Mouse (Mus musculus): ENCODE results near the gene Epha8. TPM values are rescaled to one million over a fixed set of nuclear protein-coding genes. Genes with fewer than 3 reads are reported as not detected.

Gene Epha8
- polyA plus RNA-seq (2014; fragmentation: Illumina TruSeq; extraction: RNeasy Lipid Tissue Mini Kit (QIAGEN cat#74804); ENCODE audit: low read depth, low replicate concordance): not detected

DNA sequence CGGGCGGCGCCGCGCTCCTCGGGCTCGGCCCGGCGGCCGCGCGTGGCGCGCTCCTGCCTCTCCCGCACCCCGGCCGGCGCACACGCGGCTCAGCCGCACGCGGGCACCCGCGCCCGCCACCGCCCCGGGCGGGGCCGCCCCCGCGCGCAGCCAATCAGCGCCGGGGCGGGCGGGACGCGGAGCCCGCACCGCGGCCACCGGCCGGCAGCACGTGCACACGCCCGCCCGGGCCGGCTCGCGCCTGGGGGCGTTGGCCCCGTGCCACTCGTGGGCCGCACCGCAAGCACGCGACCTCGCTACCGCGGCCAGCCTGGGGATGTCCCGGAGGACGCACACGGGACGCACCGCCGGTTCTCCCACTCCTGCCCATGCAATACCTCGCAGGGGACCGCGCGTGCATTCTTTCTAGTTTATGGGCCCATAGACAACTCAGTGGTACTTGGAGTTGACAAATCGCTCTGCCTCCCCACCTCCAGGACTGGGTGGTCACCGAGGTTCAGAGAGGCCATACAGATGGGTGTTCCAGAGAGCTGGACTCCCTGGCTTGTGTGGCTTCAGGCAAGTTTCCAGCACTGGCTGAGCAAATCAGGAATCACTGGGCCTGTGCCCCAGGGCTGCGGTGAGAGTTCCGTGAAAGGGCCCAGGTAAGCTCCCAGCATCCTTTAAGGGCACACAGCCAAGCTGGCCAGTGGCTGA is at the start of gene Epha8:
TSS of gene Epha8 (minus strand) at position 66 of the 696 bp plus-strand sequence.

DNA sequence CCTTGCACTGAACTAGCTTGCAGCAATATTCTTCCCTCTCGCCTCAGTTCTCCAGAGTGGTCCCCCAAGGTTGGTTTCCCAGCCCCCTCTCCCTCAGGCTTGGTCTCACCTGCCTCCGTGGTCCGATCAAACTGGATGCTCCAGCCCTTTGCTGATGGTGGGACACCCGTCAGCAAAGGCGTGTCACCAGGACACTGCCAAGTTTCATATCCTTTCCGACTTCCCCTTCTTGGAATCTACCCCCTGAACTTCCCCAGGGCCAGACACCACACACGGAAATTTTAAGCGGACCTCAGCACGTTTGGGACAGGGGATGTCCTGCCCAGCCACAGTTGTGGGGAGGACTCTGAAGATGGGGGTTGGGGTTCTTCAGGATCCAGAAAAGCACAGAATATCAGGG is 58.0 kb downstream of the Epha8 start, which contains the start of gene C1qa:
TSS of gene C1qa (minus strand) at position 167 of the 400 bp plus-strand sequence.

DNA sequence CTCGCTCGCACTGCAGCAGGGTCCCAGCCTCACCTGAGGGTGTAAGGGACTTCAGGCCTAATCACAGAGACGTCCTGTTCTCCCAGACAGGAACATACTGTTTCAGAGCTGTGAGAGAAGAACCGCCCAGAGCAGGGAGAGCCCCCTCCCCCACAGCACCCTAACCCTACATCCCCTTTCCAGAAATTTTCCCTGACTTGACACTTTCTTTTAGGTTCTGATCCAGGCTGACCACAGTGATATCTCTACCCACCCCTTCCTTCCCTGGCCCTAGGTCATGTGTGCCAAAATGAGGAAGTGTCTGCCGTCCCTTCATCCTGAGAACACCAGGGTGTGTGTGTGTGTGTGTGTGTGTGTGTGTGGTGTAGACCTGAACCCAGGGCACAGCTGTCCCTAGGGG is 63.8 kb downstream of the Epha8 start, which contains the start of gene C1qc:
TSS of gene C1qc (minus strand) at position 255 of the 400 bp plus-strand sequence.

GRCm38 (mm10) chr4:136886101-136886500 is 70.5 kb downstream of the Epha8 start, which contains the start of gene C1qb:
Gene C1qb (minus strand): TSS chr4:136886187.

Other genes starting within 250 kb of the Epha8 start
- gene Ephb2, start 120.8 kb downstream of the Epha8 start, polyA plus RNA-seq (2014; fragmentation: Illumina TruSeq; extraction: RNeasy Lipid Tissue Mini Kit (QIAGEN cat#74804); ENCODE audit: low read depth, low replicate concordance): not detected
- gene C1qb, start 70.6 kb downstream of the Epha8 start, polyA plus RNA-seq (2014; fragmentation: Illumina TruSeq; extraction: RNeasy Lipid Tissue Mini Kit (QIAGEN cat#74804); ENCODE audit: low read depth, low replicate concordance): 5.4 TPM
- gene C1qc, start 63.8 kb downstream of the Epha8 start, polyA plus RNA-seq (2014; fragmentation: Illumina TruSeq; extraction: RNeasy Lipid Tissue Mini Kit (QIAGEN cat#74804); ENCODE audit: low read depth, low replicate concordance): 4.5 TPM
- 9.5 TPM for gene C1qa, start 58.0 kb downstream of the Epha8 start, polyA plus RNA-seq (2014; fragmentation: Illumina TruSeq; extraction: RNeasy Lipid Tissue Mini Kit (QIAGEN cat#74804); ENCODE audit: low read depth, low replicate concordance)
- gene Zbtb40, start 92.0 kb upstream of the Epha8 start, polyA plus RNA-seq (2014; fragmentation: Illumina TruSeq; extraction: RNeasy Lipid Tissue Mini Kit (QIAGEN cat#74804); ENCODE audit: low read depth, low replicate concordance): 0.90 TPM

All from liver, adult 10 weeks (tissue).